Comparison of ENCODE assay signal across 8 mouse cellular contexts in genomic region chr15:80799634-80800137, GRCm38 (mm10).
DNase-seq lines count a peak whose midpoint lies in the region; ATAC-seq and TF ChIP-seq lines count a peak whose summit lies in the region.

No protein-coding gene starts in this region.

- H3K4me1 ChIP-seq in hindbrain, embryonic 14.5 days (replicated peaks; ENCODE audit: control insufficient read depth, insufficient read depth, low read length): peaks cover 48% of the 10 kb centered on the region
- H3K4me1 ChIP-seq in limb, embryonic 10.5 days: peaks cover 27% of the 10 kb centered on the region
- H3K4me1 ChIP-seq in midbrain, embryonic 13.5 days (replicated peaks): peaks cover 49% of the 10 kb centered on the region
- H3K4me1 ChIP-seq in stomach, postnatal 0 days (replicated peaks; ENCODE audit: control insufficient read depth, insufficient read depth): peaks cover 4% of the 10 kb centered on the region; the same call in 1 of the 2 replicates

- peak overlapping the region; percentile 83 for H3K9ac ChIP-seq in hindbrain, embryonic 14.5 days
- H3K9ac ChIP-seq in midbrain, embryonic 13.5 days (replicated peaks): peak overlapping the region; percentile 78
- peak overlapping the region; percentile 65 for H3K9ac ChIP-seq in stomach, postnatal 0 days (ENCODE audit: low read length)

- under 1% methylated on average over 10 of the region's 10 CpGs for WGBS in hindbrain, embryonic 14.5 days
- WGBS in limb, embryonic 10.5 days: under 1% methylated on average over 10 of the region's 10 CpGs
- WGBS in midbrain, embryonic 13.5 days: 1% methylated on average over 10 of the region's 10 CpGs
- WGBS in stomach, postnatal 0 days: under 1% methylated on average over 10 of the region's 10 CpGs

- TF ChIP-seq CTCF in brain, embryonic 14.5 days (IDR thresholded peaks at IDR 0.05; ENCODE audit: borderline replicate concordance, extremely low read depth, insufficient read depth, insufficient read length): no peak
- TF ChIP-seq CTCF in stomach, postnatal 0 days (IDR thresholded peaks at IDR 0.05; ENCODE audit: low read depth): no peak

- H3K4me3 ChIP-seq in hindbrain, embryonic 14.5 days (replicated peaks; ENCODE audit: low read length): peak overlapping the region; percentile 56
- peak overlapping the region; percentile 68 for H3K4me3 ChIP-seq in limb, embryonic 10.5 days
- peak overlapping the region; percentile 55 for H3K4me3 ChIP-seq in midbrain, embryonic 13.5 days (replicated peaks)
- H3K4me3 ChIP-seq in stomach, postnatal 0 days (ENCODE audit: low read depth, low read length): peak overlapping the region; percentile 52

- 0 out of 2 replicates have a peak, but pooled peaks have one; percentile 44 for ATAC-seq in erythroid progenitor cell, adult 5-6 weeks (replicated peaks; ENCODE audit: low FRiP score, poor library complexity, severe bottlenecking)
- ATAC-seq in hindbrain, embryonic 14.5 days (ENCODE audit: low FRiP score): peak; percentile 32; the same call in 1 of the 2 replicates
- ATAC-seq in midbrain, embryonic 13.5 days: peak; percentile 61
- no peak for ATAC-seq in stomach, postnatal 0 days (ENCODE audit: low FRiP score, low TSS enrichment)

- no peaks in the 10 kb centered on the region for H3K27me3 ChIP-seq in hindbrain, embryonic 14.5 days (ENCODE audit: control insufficient read depth, insufficient read depth, low read length)
- H3K27me3 ChIP-seq in limb, embryonic 10.5 days (ENCODE audit: low read depth, poor library complexity, severe bottlenecking): no peaks in the 10 kb centered on the region
- H3K27me3 ChIP-seq in midbrain, embryonic 13.5 days: no peaks in the 10 kb centered on the region
- no peaks in the 10 kb centered on the region for H3K27me3 ChIP-seq in stomach, postnatal 0 days (ENCODE audit: control insufficient read depth, insufficient read depth, low read length)

- H3K4me2 ChIP-seq in hindbrain, embryonic 14.5 days (replicated peaks): peak overlapping the region; percentile 65
- H3K4me2 ChIP-seq in midbrain, embryonic 13.5 days (replicated peaks): peak overlapping the region; percentile 83
- H3K4me2 ChIP-seq in stomach, postnatal 0 days (replicated peaks; ENCODE audit: low read depth): peak overlapping the region; percentile 47

- TF ChIP-seq EP300 in stomach, postnatal 0 days (optimal IDR thresholded peaks at IDR 0.05): no peak

- intact Hi-C loops in gastrocnemius, postnatal 14 days (cut with DNase I; ENCODE audit: low total_unique reads): loop anchor here (10.0 kb wide), 1 partner anchor 75 kb away; no protein-coding TSS in a partner anchor
- intact Hi-C loops in gastrocnemius, postnatal 36 days (cut with DNase I): loop anchor here (5.0 kb wide), 2 partner anchors 53 to 92 kb away; no protein-coding TSS in a partner anchor

- peak overlapping the region; percentile 89 for H3K27ac ChIP-seq in hindbrain, embryonic 14.5 days
- H3K27ac ChIP-seq in limb, embryonic 10.5 days: peak overlapping the region; percentile 94
- H3K27ac ChIP-seq in midbrain, embryonic 13.5 days: peak overlapping the region; percentile 92
- H3K27ac ChIP-seq in stomach, postnatal 0 days (replicated peaks): peak overlapping the region; percentile 84

- no peaks in the 10 kb centered on the region for H3K36me3 ChIP-seq in hindbrain, embryonic 14.5 days (replicated peaks; ENCODE audit: control insufficient read depth, insufficient read depth)
- H3K36me3 ChIP-seq in limb, embryonic 10.5 days: no peaks in the 10 kb centered on the region
- no peaks in the 10 kb centered on the region for H3K36me3 ChIP-seq in midbrain, embryonic 13.5 days
- no peaks in the 10 kb centered on the region for H3K36me3 ChIP-seq in stomach, postnatal 0 days (ENCODE audit: control insufficient read depth, insufficient read depth, low read length)

- H3K9me3 ChIP-seq in hindbrain, embryonic 14.5 days (ENCODE audit: control insufficient read depth, low read length): no peaks in the 10 kb centered on the region
- H3K9me3 ChIP-seq in limb, embryonic 10.5 days (replicated peaks): no peaks in the 10 kb centered on the region
- no peaks in the 10 kb centered on the region for H3K9me3 ChIP-seq in midbrain, embryonic 13.5 days
- H3K9me3 ChIP-seq in stomach, postnatal 0 days (ENCODE audit: control insufficient read depth, low read length): no peaks in the 10 kb centered on the region

- TF ChIP-seq POLR2A in brain, embryonic 14.5 days (IDR thresholded peaks at IDR 0.05; ENCODE audit: borderline replicate concordance, extremely low read depth, insufficient read depth, insufficient read length, poor library complexity, severe bottlenecking): no peak

- DNase-seq in gastrocnemius, postnatal 14 days: peak; percentile 13
- no peak for DNase-seq in gastrocnemius, postnatal 36 days
- peak; percentile 96 for DNase-seq in brain, embryonic 14.5 days (ENCODE audit: low read depth)
- peak; percentile 75 for DNase-seq in hindbrain, embryonic 14.5 days (ENCODE audit: low spot score)
- peak; percentile 64 for DNase-seq in limb, embryonic 10.5 days (ENCODE audit: low spot score)
- peak; percentile 56 for DNase-seq in stomach, postnatal 0 days (ENCODE audit: low spot score)

Comparison
In these comparisons a context has a peak if more than half of its experiments do, and no peak if none do; other contexts are left out.
1. DNase-seq: peak in gastrocnemius, postnatal 14 days (single experiment), brain, embryonic 14.5 days (single experiment), hindbrain, embryonic 14.5 days (single experiment), limb, embryonic 10.5 days (single experiment) and stomach, postnatal 0 days (single experiment); none in gastrocnemius, postnatal 36 days (0 of 2).
2. Peak in every context shown above with its lines, with median percentiles within 50 percentile points of each other: H3K27ac ChIP-seq, H3K4me2 ChIP-seq, H3K4me3 ChIP-seq and H3K9ac ChIP-seq.